Mouse (Mus musculus) stomach, embryonic 14.5 days (tissue): ENCODE results near the gene Pacs2. TPM values are rescaled to one million over a fixed set of nuclear protein-coding genes. Genes with fewer than 3 reads are reported as not detected.

Experiments used
- ATAC-seq: fragments of 200-750 bp; cut with Nextera tagmentation; 2 replicates; pipeline ENCODE4 v1.8.0; 2017; ENCODE audit warnings: low read depth, moderate TSS enrichment; ENCODE audit not compliant: insufficient number of reproducible peaks, insufficient read depth, low FRiP score
- H3K27ac ChIP-seq: fragments of 300-500 bp; sonication (generic); 2 replicates; pipeline ENCODE4 v1.5.1; 2014; ENCODE audit warnings: mild to moderate bottlenecking, low read length, moderate library complexity, mixed read lengths
- H3K27me3 ChIP-seq: fragments of 300-500 bp; sonication (generic); 2 replicates; pipeline ENCODE4 v1.6.1; 2014; ENCODE audit warnings: low read length, control low read depth, mixed read lengths; ENCODE audit not compliant: control insufficient read depth, insufficient read depth
- H3K36me3 ChIP-seq: fragments of 300-500 bp; sonication (generic); 2 replicates; pipeline ENCODE4 v1.6.1; 2014; ENCODE audit warnings: mild to moderate bottlenecking, control low read depth, low read length, moderate library complexity, mixed read lengths; ENCODE audit not compliant: control insufficient read depth, insufficient read depth
- H3K4me1 ChIP-seq: fragments of 300-500 bp; sonication (generic); 2 replicates; pipeline ENCODE4 v1.6.1; 2014; ENCODE audit warnings: low read length, control low read depth, mixed read lengths; ENCODE audit not compliant: control insufficient read depth, insufficient read depth
- H3K4me2 ChIP-seq: fragments of 300-500 bp; sonication (generic); replicated peaks from 2 replicates; pipeline ENCODE4 v1.6.1; 2014; ENCODE audit warnings: low read depth, low read length, control low read depth
- H3K4me3 ChIP-seq: fragments of 300-500 bp; sonication (generic); 2 replicates; pipeline ENCODE4 v1.5.1; 2014; ENCODE audit warnings: low read depth, low read length, control low read depth
- H3K9ac ChIP-seq: fragments of 300-500 bp; sonication (generic); replicated peaks from 2 replicates; pipeline ENCODE4 v1.6.1; 2014; ENCODE audit warnings: low read depth, mild to moderate bottlenecking, control low read depth, low read length, moderate library complexity, mixed read lengths
- H3K9me3 ChIP-seq: fragments of 300-500 bp; sonication (generic); 2 replicates; pipeline ENCODE4 v1.6.1; 2016; ENCODE audit warnings: low read depth, low read length, control low read depth; ENCODE audit not compliant: control insufficient read depth
- WGBS: fragments of 180-500 bp; shearing (Covaris S2); extraction: QIAGEN DNeasy Blood & Tissue Kit; methylation state at CpG from one replicate; pipeline ENCODE4 v1.1.7; 2014; 5-methylcytosine and 5-hydroxymethylcytosine counted together
- microRNA-seq: library from miRNA; unstranded; fragments of <30 nt; microRNA quantifications from one replicate; pipeline ENCODE4, GENCODE M21; 2016
- polyA plus RNA-seq: library from polyadenylated mRNA; unstranded; fragments of >200 nt; fragmentation: Nextera tagmentation; extraction: Ambion mirVana; gene quantifications from 2 replicates; pipeline ENCODE4 v1.2.1, GENCODE M21; 2014

Pacs2 gene
- polyA plus RNA-seq, 1 experiment from 2014 or later, result 17.1 TPM

DNA sequence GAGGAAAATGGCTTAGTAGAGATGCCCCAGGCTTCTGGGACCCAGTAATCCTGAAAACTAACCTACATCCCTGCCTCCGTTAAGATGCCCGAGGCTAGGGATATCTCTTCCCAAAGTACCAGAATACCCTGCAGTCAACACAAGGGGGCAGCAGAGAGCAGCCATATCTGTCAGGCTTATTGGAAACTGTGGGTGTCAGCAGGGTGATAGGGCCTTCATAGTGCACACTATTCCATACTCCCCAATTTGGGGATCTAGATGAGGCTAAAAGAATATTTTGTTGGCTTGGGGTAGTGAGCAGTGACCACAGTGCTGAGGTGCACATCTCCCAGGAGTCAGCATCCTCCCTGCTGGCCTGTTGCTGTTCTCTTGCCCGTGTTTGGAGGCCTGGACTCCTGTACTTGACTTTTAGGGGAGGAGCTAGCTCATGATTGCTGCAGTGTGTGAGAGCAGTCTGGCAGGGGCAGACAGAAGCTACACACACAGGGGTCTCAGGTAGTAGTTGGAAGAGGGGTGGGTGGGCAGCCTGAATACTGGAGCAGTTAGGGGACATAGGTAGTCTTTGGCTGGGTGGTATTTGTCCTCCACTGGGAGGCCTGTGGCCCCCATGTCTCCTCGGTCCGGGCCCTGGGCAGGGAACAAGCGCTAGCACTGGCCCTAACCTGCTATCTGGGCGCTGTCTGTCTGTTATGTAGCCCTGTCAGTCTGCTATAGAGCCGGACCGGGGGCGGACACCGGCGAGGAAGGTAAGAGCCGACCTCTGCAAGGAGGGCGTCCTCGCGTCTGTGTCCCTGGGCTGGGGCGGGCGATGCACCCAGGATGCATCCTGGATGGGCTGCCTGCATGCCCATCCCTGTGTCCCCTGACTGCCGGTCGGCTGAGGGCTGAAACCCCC lies 105.5 kb downstream of the Pacs2 start:
- no peaks in the 10 kb centered on the region for H3K9me3 ChIP-seq
- WGBS, result 87% methylated on average over 20 of the region's 20 CpGs
- H3K9ac ChIP-seq, result no peak overlapping the region
- ATAC-seq, result peak; percentile 54; the same call in 1 of the 2 replicates
- H3K36me3 ChIP-seq, result peaks cover 74% of the 10 kb centered on the region
- H3K27ac ChIP-seq, result no peak overlapping the region
- no peak overlapping the region for H3K4me3 ChIP-seq
- no peak overlapping the region for H3K4me2 ChIP-seq
- no peaks in the 10 kb centered on the region for H3K4me1 ChIP-seq
- H3K27me3 ChIP-seq, result no peaks in the 10 kb centered on the region

Small RNA genes within 50 kb of the gene (microRNA-seq; reads per million reads assigned to microRNA genes)
- not detected for gene Gm44471

Other genes starting within 250 kb of the Pacs2 start
- gene Ahnak2, start 211.9 kb upstream of the Pacs2 start, polyA plus RNA-seq, result 4.6 and 5.0 TPM in 2 replicates
- gene Clba1, start 205.6 kb upstream of the Pacs2 start, polyA plus RNA-seq, result 6.1 and 8.2 TPM in 2 replicates
- 123 and 130 TPM in 2 replicates for gene Cdca4, start 185.1 kb upstream of the Pacs2 start, polyA plus RNA-seq
- 0.26 and 0.52 TPM in 2 replicates for gene Gpr132, start 146.3 kb upstream of the Pacs2 start, polyA plus RNA-seq
- gene Jag2, start 84.7 kb upstream of the Pacs2 start, polyA plus RNA-seq, result 8.4 and 8.5 TPM in 2 replicates
- 105 and 125 TPM in 2 replicates for gene Nudt14, start 72.4 kb upstream of the Pacs2 start, polyA plus RNA-seq
- gene Btbd6, start 38.0 kb upstream of the Pacs2 start, polyA plus RNA-seq, result 22.5 and 27.0 TPM in 2 replicates
- gene Brf1, start 13.8 kb upstream of the Pacs2 start, polyA plus RNA-seq, result 70.3 and 71.5 TPM in 2 replicates
- not detected in 2 replicates for gene Tex22, start 60.0 kb downstream of the Pacs2 start, polyA plus RNA-seq
- 18.7 and 21.8 TPM in 2 replicates for gene Mta1, start 83.8 kb downstream of the Pacs2 start, polyA plus RNA-seq
- 118 and 124 TPM in 2 replicates for gene Crip2, start 125.7 kb downstream of the Pacs2 start, polyA plus RNA-seq
- gene Crip1, start 131.8 kb downstream of the Pacs2 start, polyA plus RNA-seq, result 233 and 261 TPM in 2 replicates
- gene Tedc1, start 141.9 kb downstream of the Pacs2 start, polyA plus RNA-seq, result 29.2 and 34.7 TPM in 2 replicates
- gene Tmem121, start 171.4 kb downstream of the Pacs2 start, polyA plus RNA-seq, result 6.3 and 7.2 TPM in 2 replicates